In the genomic region with DNA sequence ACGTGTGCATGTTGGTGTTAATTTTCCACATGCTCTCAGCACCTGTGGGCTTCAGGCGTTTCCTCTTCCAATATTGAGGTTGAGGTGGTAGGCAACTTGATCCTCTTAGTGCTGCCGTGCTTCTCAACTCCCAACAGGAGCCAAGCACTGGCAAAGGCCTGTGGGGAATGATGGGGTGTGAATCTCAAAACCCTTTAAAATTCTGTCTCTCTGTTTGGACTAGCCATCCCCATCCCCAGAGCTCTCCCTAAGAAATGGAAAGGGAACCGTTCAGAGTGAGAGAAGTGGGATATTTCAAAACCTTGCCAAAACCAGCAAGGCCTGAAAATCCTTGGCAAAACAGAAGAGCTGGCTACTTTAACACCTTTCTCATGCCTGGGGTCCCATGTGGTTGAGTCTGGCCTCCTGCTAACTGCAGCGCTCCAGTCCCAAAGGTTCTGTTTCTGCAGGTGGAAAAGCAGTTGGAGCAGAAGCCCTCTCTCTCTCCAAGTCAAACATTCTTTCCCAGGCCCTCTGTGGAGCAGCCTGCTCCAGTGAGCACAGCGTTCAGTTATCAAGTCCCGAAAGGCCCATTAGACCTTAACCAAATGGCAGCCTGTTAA, we compare ENCODE assay signal across 30 mouse cellular contexts.
A peak's percentile ranks its signal among the peaks of the same experiment; 100 is the strongest.
DNase-seq lines count a peak whose midpoint lies in the region; ATAC-seq and TF ChIP-seq lines count a peak whose summit lies in the region.
"Had no signal": no experiment of that assay in that cellular context is flagged by ENCODE, and none has a peak within 500 bp of the region (broad histone marks: within the 10 kb centered on the region; RNA-seq: fewer than 3 reads in every experiment).

No protein-coding gene starts in this region.

- H3K36me3 ChIP-seq in hindbrain, postnatal 0 days (ENCODE audit: insufficient read depth, low read length) = no peaks in the 10 kb centered on the region
- H3K36me3 ChIP-seq in hindbrain, embryonic 10.5 days = no peaks in the 10 kb centered on the region
- H3K36me3 ChIP-seq in midbrain, postnatal 0 days (ENCODE audit: insufficient read depth, low read length) = no peaks in the 10 kb centered on the region
- no peaks in the 10 kb centered on the region for H3K36me3 ChIP-seq in midbrain, embryonic 15.5 days (replicated peaks)
- H3K36me3 ChIP-seq: forebrain, embryonic 10.5 days; G1E; hindbrain, embryonic 13.5 days had no signal

- no peak overlapping the region for H3K27ac ChIP-seq in hindbrain, postnatal 0 days
- H3K27ac ChIP-seq in hindbrain, embryonic 10.5 days = no peak overlapping the region
- H3K27ac ChIP-seq in midbrain, postnatal 0 days (ENCODE audit: low read depth, low read length) = no peak overlapping the region
- no peak overlapping the region for H3K27ac ChIP-seq in midbrain, embryonic 15.5 days
- H3K27ac ChIP-seq: forebrain, embryonic 10.5 days; hindbrain, embryonic 13.5 days; liver, embryonic 14.5 days had no signal

- 55% methylated on average over 7 of the region's 7 CpGs for WGBS in hindbrain, postnatal 0 days
- 66% methylated on average over 7 of the region's 7 CpGs for WGBS in hindbrain, embryonic 10.5 days
- 61% methylated on average over 7 of the region's 7 CpGs for WGBS in midbrain, postnatal 0 days
- 61% methylated on average over 7 of the region's 7 CpGs for WGBS in midbrain, embryonic 15.5 days

- no peak overlapping the region for H3K4me2 ChIP-seq in hindbrain, postnatal 0 days (ENCODE audit: low read depth, low read length)
- H3K4me2 ChIP-seq in midbrain, postnatal 0 days (ENCODE audit: low read depth, low read length, poor library complexity, severe bottlenecking) = no peak overlapping the region
- no peak overlapping the region for H3K4me2 ChIP-seq in midbrain, embryonic 15.5 days
- H3K4me2 ChIP-seq: heart, embryonic 11.5 days; hindbrain, embryonic 13.5 days had no signal

- H3K9ac ChIP-seq in hindbrain, postnatal 0 days (replicated peaks; ENCODE audit: low read length) = no peak overlapping the region
- H3K9ac ChIP-seq in midbrain, postnatal 0 days (replicated peaks; ENCODE audit: low read length, poor library complexity, severe bottlenecking) = no peak overlapping the region
- no peak overlapping the region for H3K9ac ChIP-seq in midbrain, embryonic 15.5 days
- H3K9ac ChIP-seq: hindbrain, embryonic 13.5 days; liver, embryonic 14.5 days had no signal

- ATAC-seq in hindbrain, postnatal 0 days = no peak
- no peak for ATAC-seq in midbrain, postnatal 0 days (ENCODE audit: low FRiP score)
- ATAC-seq in midbrain, embryonic 15.5 days (replicated peaks) = no peak
- ATAC-seq: forebrain, embryonic 16.5 days; intestine, postnatal 0 days; Patski had no signal

- DNase-seq in cerebellum, postnatal 14 days = peak; percentile 6 to 22
- DNase-seq in cerebellum, adult 8-10 months = no peak
- peak; percentile 19 for DNase-seq in hindbrain, postnatal 0 days (ENCODE audit: low spot score)
- no peak for DNase-seq in hindbrain, embryonic 10.5 days (ENCODE audit: low spot score)
- peak; percentile 18 for DNase-seq in midbrain, postnatal 0 days (ENCODE audit: low spot score)
- no peak for DNase-seq in lung, postnatal 14 days
- DNase-seq: adrenal gland, postnatal 14 days; cerebellum, adult 11 months; cerebellum, adult 9-11 months; heart, adult 18-20 months; heart, postnatal 36 days; kidney, adult 9 months; kidney, postnatal 14 days; layer of hippocampus, postnatal 36 days; liver; lung, adult 2 months; lung, postnatal 10 days; midbrain, embryonic 14.5 days; right cerebral cortex, postnatal 4 days; thymus, adult 2 months; thymus, postnatal 36 days had no signal

- H3K4me1 ChIP-seq in hindbrain, postnatal 0 days (ENCODE audit: insufficient read depth, low read length) = no peaks in the 10 kb centered on the region
- no peaks in the 10 kb centered on the region for H3K4me1 ChIP-seq in hindbrain, embryonic 10.5 days (replicated peaks)
- no peaks in the 10 kb centered on the region for H3K4me1 ChIP-seq in midbrain, postnatal 0 days (ENCODE audit: insufficient read depth, low read length)
- H3K4me1 ChIP-seq in midbrain, embryonic 15.5 days = no peaks in the 10 kb centered on the region
- H3K4me1 ChIP-seq: forebrain, embryonic 10.5 days had no signal

- no peaks in the 10 kb centered on the region for H3K9me3 ChIP-seq in hindbrain, postnatal 0 days (ENCODE audit: low read length)
- no peaks in the 10 kb centered on the region for H3K9me3 ChIP-seq in hindbrain, embryonic 10.5 days
- no peaks in the 10 kb centered on the region for H3K9me3 ChIP-seq in midbrain, postnatal 0 days (ENCODE audit: low read length)
- no peaks in the 10 kb centered on the region for H3K9me3 ChIP-seq in midbrain, embryonic 15.5 days
- H3K9me3 ChIP-seq: forebrain, embryonic 10.5 days; hindbrain, embryonic 13.5 days had no signal

- no peak for TF ChIP-seq CTCF in hindbrain, postnatal 0 days (IDR thresholded peaks at IDR 0.05; ENCODE audit: low read depth)
- TF ChIP-seq CTCF in midbrain, postnatal 0 days (IDR thresholded peaks at IDR 0.05) = no peak

- no peaks in the 10 kb centered on the region for H3K27me3 ChIP-seq in hindbrain, postnatal 0 days (ENCODE audit: insufficient read depth, low read length)
- H3K27me3 ChIP-seq in hindbrain, embryonic 10.5 days (ENCODE audit: insufficient read depth, poor library complexity, severe bottlenecking) = no peaks in the 10 kb centered on the region
- H3K27me3 ChIP-seq in midbrain, postnatal 0 days (ENCODE audit: insufficient read depth, low read length) = no peaks in the 10 kb centered on the region
- H3K27me3 ChIP-seq in midbrain, embryonic 15.5 days (replicated peaks) = no peaks in the 10 kb centered on the region
- H3K27me3 ChIP-seq: hindbrain, embryonic 13.5 days had no signal

- no peak overlapping the region for H3K4me3 ChIP-seq in hindbrain, postnatal 0 days (ENCODE audit: low read length)
- no peak overlapping the region for H3K4me3 ChIP-seq in hindbrain, embryonic 10.5 days
- no peak overlapping the region for H3K4me3 ChIP-seq in midbrain, postnatal 0 days (ENCODE audit: low read depth, low read length)
- H3K4me3 ChIP-seq in midbrain, embryonic 15.5 days = no peak overlapping the region
- H3K4me3 ChIP-seq: forebrain, embryonic 10.5 days; hindbrain, embryonic 13.5 days had no signal

Comparison
In these comparisons a context has a peak if more than half of its experiments do, and no peak if none do; other contexts are left out.
1. DNase-seq: peak in cerebellum, postnatal 14 days (2 of 2), hindbrain, postnatal 0 days (single experiment) and midbrain, postnatal 0 days (single experiment); none in cerebellum, adult 8-10 months (single experiment), hindbrain, embryonic 10.5 days (single experiment) and lung, postnatal 14 days (single experiment).